Mouse (Mus musculus) intestine, embryonic 14.5 days (tissue): ENCODE results near the gene Fgfr2. TPM values are rescaled to one million over a fixed set of nuclear protein-coding genes. Genes with fewer than 3 reads are reported as not detected.

Source experiments
- ATAC-seq: fragments of 200-750 bp; cut with Nextera tagmentation; replicated peaks from 2 replicates; pipeline ENCODE4 v1.8.0; 2017; ENCODE audit warnings: low read depth, moderate number of reproducible peaks, moderate TSS enrichment, moderate library complexity; ENCODE audit not compliant: low FRiP score, low TSS enrichment
- DNase-seq: peaks from one replicate; pipeline ENCODE4 v3.0.0-alpha.2; 2018; ENCODE audit warnings: low spot score
- H3K27ac ChIP-seq: fragments of 300-500 bp; sonication (generic); 2 replicates; pipeline ENCODE4 v1.5.1; 2014; ENCODE audit warnings: low read depth, mild to moderate bottlenecking, control low read depth
- H3K27me3 ChIP-seq: fragments of 300-500 bp; sonication (generic); replicated peaks from 2 replicates; pipeline ENCODE4 v1.6.1; 2014; ENCODE audit warnings: low read length, control low read depth; ENCODE audit not compliant: control insufficient read depth, insufficient read depth
- H3K36me3 ChIP-seq: fragments of 300-500 bp; sonication (generic); 2 replicates; pipeline ENCODE4 v1.6.1; 2014; ENCODE audit warnings: low read length, control low read depth; ENCODE audit not compliant: control insufficient read depth, insufficient read depth
- H3K4me1 ChIP-seq: fragments of 300-500 bp; sonication (generic); replicated peaks from 2 replicates; pipeline ENCODE4 v1.6.1; 2014; ENCODE audit warnings: low read length, control low read depth, mixed read lengths; ENCODE audit not compliant: control insufficient read depth, insufficient read depth
- H3K4me2 ChIP-seq: fragments of 300-500 bp; sonication (generic); 2 replicates; pipeline ENCODE4 v1.6.1; 2014; ENCODE audit warnings: low read length
- H3K4me3 ChIP-seq: fragments of 300-500 bp; sonication (generic); 2 replicates; pipeline ENCODE4 v1.5.1; 2014; ENCODE audit warnings: low read depth, low read length, control low read depth, mixed read lengths
- H3K9ac ChIP-seq: fragments of 300-500 bp; sonication (generic); 2 replicates; pipeline ENCODE4 v1.6.1; 2014; ENCODE audit warnings: mild to moderate bottlenecking, low read length
- H3K9me3 ChIP-seq: fragments of 300-500 bp; sonication (generic); 2 replicates; pipeline ENCODE4 v1.6.1; 2016; ENCODE audit warnings: low read length, control low read depth; ENCODE audit not compliant: control insufficient read depth
- WGBS: fragments of 180-500 bp; shearing (Covaris S2); extraction: QIAGEN DNeasy Blood & Tissue Kit; methylation state at CpG from one replicate; pipeline ENCODE4 v1.1.7; 2014; 5-methylcytosine and 5-hydroxymethylcytosine counted together
- polyA plus RNA-seq: library from polyadenylated mRNA; unstranded; fragments of >200 nt; fragmentation: Nextera tagmentation; extraction: Ambion mirVana; gene quantifications from 2 replicates; pipeline ENCODE4 v1.2.1, GENCODE M21; 2014

Fgfr2 gene
- polyA plus RNA-seq, 1 experiment from 2014 or later, result 105 TPM

DNA sequence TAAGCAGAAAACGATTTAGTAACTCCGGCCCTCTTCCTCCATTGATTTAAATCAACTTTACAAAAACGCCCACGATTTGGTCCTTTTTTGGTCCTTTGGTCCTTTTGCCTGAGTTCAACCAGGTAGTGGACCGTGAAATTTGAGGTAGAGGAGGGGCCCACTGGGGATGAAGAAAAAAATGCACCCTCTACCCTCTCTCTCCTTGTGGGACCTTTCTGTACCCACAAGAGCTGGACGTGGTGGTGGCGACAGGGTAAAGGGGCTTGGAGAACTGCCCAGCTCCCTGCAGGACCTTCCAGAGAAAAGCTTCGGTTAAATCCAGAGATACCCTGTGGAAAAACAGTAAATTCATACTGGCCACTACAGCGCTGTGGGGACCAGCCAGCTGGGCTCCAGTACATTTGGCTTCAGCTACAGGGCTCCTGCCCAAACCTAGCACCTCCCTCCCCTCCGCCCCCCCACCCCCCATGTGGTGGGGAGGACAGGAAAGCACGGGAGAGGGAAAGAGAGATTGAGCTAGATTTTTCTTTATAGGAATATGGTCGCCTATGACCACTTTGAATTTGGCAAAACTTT, 2185.8 kb downstream of the Fgfr2 start:
- H3K27me3 ChIP-seq, result peaks cover 59% of the 10 kb centered on the region
- no peak overlapping the region for H3K27ac ChIP-seq
- 28% methylated on average over 12 of the region's 12 CpGs for WGBS
- H3K36me3 ChIP-seq, result no peaks in the 10 kb centered on the region
- H3K4me3 ChIP-seq, result peak overlapping the region; percentile 49; the same call in 1 of the 2 replicates
- peak overlapping the region; percentile 82 for H3K4me2 ChIP-seq
- H3K4me1 ChIP-seq, result peaks cover 27% of the 10 kb centered on the region
- ATAC-seq, result no peak
- H3K9me3 ChIP-seq, result no peaks in the 10 kb centered on the region
- DNase-seq, result no peak
- H3K9ac ChIP-seq, result no peak overlapping the region

GRCm38 (mm10) chr7:130936472-130936951, 2186.6 kb downstream of the Fgfr2 start:
- WGBS, result under 1% methylated on average over 49 of the region's 49 CpGs
- DNase-seq (peak; percentile 73), ATAC-seq (peak; percentile 56)
- H3K4me1 ChIP-seq, result peaks cover 27% of the 10 kb centered on the region
- H3K27ac ChIP-seq, result no peak overlapping the region
- peak overlapping the region; percentile 82 for H3K4me2 ChIP-seq
- no peaks in the 10 kb centered on the region for H3K9me3 ChIP-seq
- 0 out of 2 replicates have a peak overlapping the region, but pooled peaks have one; percentile 25 for H3K9ac ChIP-seq
- peaks cover 59% of the 10 kb centered on the region for H3K27me3 ChIP-seq
- peak overlapping the region; percentile 49 for H3K4me3 ChIP-seq
- no peaks in the 10 kb centered on the region for H3K36me3 ChIP-seq

GRCm38 (mm10) chr7:130935793-130936471, 2187.2 kb downstream of the Fgfr2 start, which contains the start of gene Htra1:
Gene Htra1, plus strand, starts transcription at chr7:130936111.
- Histone ChIP-seq H3K9ac (peak within 1 kb of the TSS; percentile 25; the same call in 1 of the 2 replicates), H3K36me3 (no peaks in the 10 kb centered on the region), H3K4me1 (peaks cover 27% of the 10 kb centered on the region), H3K9me3 (no peaks in the 10 kb centered on the region), H3K27ac (no peak within 1 kb of the TSS), H3K4me2 (peak within 1 kb of the TSS; percentile 82), H3K4me3 (peak within 1 kb of the TSS; percentile 49), H3K27me3 (peaks cover 59% of the 10 kb centered on the region)
- DNase-seq, result peak; percentile 72
- under 1% methylated on average over 67 of the region's 70 CpGs for WGBS
- ATAC-seq, result peak; percentile 60

DNA sequence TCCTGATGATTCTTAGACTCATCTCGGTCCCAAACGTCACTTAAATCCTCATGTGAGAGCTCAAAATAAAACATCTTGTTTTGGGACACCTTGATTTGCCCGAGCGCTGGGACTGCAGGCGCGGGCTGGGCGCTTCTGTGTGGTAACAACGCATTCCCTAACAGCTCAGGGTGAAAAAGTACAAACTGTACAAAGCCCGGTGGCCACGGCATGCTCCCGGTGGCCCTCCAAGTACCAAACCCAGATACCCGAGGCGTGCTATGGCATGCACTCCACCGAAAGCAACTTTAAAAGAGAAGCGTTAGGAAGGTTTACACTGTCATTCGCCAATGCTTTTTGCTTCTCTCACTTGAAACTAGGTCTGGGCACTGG, 2187.7 kb downstream of the Fgfr2 start:
- DNase-seq (no peak), ATAC-seq (no peak)
- WGBS, result 9% methylated on average over 16 of the region's 16 CpGs
- H3K4me2 ChIP-seq, result peak overlapping the region; percentile 82
- no peak overlapping the region for H3K27ac ChIP-seq
- no peaks in the 10 kb centered on the region for H3K36me3 ChIP-seq
- H3K9ac ChIP-seq, result 0 out of 2 replicates have a peak overlapping the region, but pooled peaks have one; percentile 16
- H3K4me3 ChIP-seq, result peak overlapping the region; percentile 49
- H3K4me1 ChIP-seq, result peaks cover 22% of the 10 kb centered on the region
- H3K9me3 ChIP-seq, result no peaks in the 10 kb centered on the region
- H3K27me3 ChIP-seq, result peaks cover 59% of the 10 kb centered on the region

GRCm38 (mm10) chr7:130934654-130935053, 2188.5 kb downstream of the Fgfr2 start:
- ATAC-seq (no peak), DNase-seq (no peak)
- Histone ChIP-seq H3K27ac (no peak overlapping the region), H3K36me3 (no peaks in the 10 kb centered on the region), H3K4me1 (peaks cover 18% of the 10 kb centered on the region), H3K9me3 (no peaks in the 10 kb centered on the region), H3K4me3 (no peak overlapping the region), H3K9ac (no peak overlapping the region), H3K27me3 (peaks cover 59% of the 10 kb centered on the region), H3K4me2 (no peak overlapping the region)
- 81% methylated on average over 4 of the region's 4 CpGs for WGBS

DNA sequence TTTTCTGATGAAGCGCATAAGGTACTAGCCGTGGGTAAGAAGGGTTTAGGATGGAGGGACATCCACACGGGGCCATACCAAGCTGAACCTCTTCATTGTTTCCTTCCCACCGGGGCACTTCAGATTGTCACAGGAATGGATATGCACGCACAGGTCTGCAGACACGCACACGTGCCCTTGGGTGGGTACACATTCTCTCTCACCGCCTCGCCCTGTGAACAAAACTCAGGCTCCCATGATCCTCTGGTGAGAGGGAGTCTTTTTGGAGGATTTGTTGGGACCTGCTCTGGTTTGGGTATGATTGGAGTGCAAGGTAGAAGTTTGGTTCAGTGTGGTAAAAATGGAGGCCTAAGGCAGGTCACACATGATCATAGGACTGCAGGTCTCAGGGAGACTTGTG, 2190.2 kb downstream of the Fgfr2 start:
- no peak overlapping the region for H3K4me3 ChIP-seq
- peaks cover 18% of the 10 kb centered on the region for H3K4me1 ChIP-seq
- WGBS, result 92% methylated on average over 9 of the region's 9 CpGs
- no peak overlapping the region for H3K27ac ChIP-seq
- ATAC-seq (no peak), DNase-seq (no peak)
- H3K4me2 ChIP-seq, result no peak overlapping the region
- no peaks in the 10 kb centered on the region for H3K36me3 ChIP-seq
- peaks cover 51% of the 10 kb centered on the region for H3K27me3 ChIP-seq
- no peak overlapping the region for H3K9ac ChIP-seq
- no peaks in the 10 kb centered on the region for H3K9me3 ChIP-seq

DNA sequence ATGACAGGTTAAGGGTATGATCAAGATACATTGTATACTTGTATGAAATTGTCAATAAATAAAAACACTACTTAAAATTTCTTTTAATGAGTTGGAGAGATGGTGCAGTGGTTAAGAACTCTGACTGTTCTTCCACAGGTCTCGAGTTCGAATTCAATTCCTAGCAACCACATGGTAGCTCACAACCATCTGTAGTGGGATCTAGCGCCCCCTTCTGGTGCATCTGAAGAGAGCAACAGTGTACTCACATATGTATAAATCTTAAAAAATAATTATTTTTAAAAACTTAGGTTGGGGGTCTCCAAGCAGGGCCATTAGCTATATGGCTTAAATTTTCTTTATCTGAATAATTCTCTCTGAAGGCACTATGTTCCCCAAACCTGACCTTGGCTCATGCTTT, 2192.7 kb downstream of the Fgfr2 start:
- no peak overlapping the region for H3K4me3 ChIP-seq
- DNase-seq, result no peak
- no peak overlapping the region for H3K27ac ChIP-seq
- H3K9me3 ChIP-seq, result no peaks in the 10 kb centered on the region
- no peak overlapping the region for H3K4me2 ChIP-seq
- H3K9ac ChIP-seq, result no peak overlapping the region
- no peaks in the 10 kb centered on the region for H3K36me3 ChIP-seq
- WGBS, result 58% methylated on average over 3 of the region's 3 CpGs
- H3K27me3 ChIP-seq, result peaks cover 26% of the 10 kb centered on the region
- H3K4me1 ChIP-seq, result peaks cover 2% of the 10 kb centered on the region; the same call in 1 of the 2 replicates
- ATAC-seq, result no peak

DNA sequence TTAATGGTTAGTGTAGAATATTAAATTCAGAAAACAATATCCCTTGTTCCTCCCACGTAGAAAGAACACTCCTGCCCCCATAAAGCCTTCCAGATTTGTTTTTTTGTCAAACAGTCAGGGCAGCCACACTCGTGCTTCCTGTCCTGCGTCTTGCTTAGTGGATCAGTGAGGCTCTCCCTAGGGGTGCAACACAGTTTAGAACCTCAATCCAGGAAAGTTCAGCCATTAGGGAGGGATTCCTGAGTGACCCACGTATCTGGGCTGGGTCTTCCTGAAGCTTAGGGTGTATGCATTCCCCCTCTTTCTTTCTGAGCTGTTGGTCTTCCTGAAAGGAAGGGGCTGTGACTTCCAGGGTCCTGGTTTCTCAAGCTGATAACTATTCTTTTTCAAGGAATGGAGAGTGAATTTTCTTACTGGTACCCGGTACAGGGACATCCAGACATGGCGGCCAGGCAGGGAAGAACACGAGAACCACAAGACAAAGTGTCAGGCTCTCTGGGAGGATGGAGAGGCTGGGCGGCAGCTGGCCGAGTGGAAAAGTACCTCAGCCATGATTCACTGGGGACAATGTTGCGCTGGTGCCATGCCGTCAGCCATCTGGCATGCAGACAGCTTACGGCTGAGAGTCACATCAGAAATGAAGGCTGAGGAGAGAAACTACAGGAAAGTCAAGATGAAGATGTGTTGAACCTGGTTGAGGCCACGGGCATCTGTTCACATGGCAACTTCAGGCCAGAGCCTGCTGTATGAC, 2200.0 kb downstream of the Fgfr2 start:
- H3K4me1 ChIP-seq, result no peaks in the 10 kb centered on the region
- no peak for ATAC-seq
- no peak overlapping the region for H3K27ac ChIP-seq
- no peak overlapping the region for H3K4me3 ChIP-seq
- H3K9me3 ChIP-seq, result no peaks in the 10 kb centered on the region
- 69% methylated on average over 13 of the region's 13 CpGs for WGBS
- DNase-seq, result no peak
- no peaks in the 10 kb centered on the region for H3K36me3 ChIP-seq
- no peaks in the 10 kb centered on the region for H3K27me3 ChIP-seq
- H3K9ac ChIP-seq, result no peak overlapping the region
- H3K4me2 ChIP-seq, result no peak overlapping the region
